Mouse (Mus musculus) monocyte, adult 2 months (primary cell): Measurements from ENCODE around the gene Mybpc1.
"Not testable (repeated sequence)": the region's sequence is repeated elsewhere in the genome, so short reads cannot be mapped to it uniquely, and the experiment has no call there.

Experiments
- DNase-seq, 2 experiments: peaks; one replicate each; pipeline ENCODE4 v3.0.0; 2022; ENCODE audit warnings: low spot score in 2 of 2, low read depth in 1 of 2

Gene Mybpc1

DNA sequence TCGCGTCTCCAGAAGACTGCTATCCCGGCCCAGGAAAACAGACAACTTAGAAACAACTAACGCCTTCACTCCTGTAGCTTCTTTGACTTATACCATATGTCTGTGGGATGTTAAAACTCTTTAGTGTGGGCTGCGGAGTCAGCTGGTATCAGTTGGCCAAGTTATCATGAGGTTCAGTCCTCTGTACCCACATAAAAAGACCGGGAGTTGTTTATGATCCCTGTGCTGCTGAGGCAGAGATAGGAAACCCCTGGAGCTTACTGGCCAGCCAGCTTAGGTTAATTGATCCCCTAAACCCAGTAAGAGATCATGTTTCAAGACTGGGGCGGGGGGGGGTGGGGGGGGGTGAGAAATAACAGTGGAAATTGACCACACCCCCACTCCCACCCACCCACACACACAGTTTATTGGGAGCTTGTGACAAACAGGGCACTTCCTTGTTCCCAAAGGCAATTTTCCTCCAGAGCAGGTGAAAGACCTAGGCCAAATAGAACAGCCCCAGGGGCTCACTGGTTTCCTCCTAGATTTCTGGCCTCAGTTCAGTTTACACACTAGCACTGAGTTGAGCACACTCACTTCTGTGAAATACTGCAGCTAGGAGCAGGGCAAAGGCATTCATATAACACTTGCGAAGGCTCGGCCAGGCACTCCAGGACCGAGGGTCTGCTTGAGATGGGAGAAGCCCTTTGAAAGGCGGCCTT is 107.9 kb downstream of the Mybpc1 start:
- DNase-seq: no peak

DNA sequence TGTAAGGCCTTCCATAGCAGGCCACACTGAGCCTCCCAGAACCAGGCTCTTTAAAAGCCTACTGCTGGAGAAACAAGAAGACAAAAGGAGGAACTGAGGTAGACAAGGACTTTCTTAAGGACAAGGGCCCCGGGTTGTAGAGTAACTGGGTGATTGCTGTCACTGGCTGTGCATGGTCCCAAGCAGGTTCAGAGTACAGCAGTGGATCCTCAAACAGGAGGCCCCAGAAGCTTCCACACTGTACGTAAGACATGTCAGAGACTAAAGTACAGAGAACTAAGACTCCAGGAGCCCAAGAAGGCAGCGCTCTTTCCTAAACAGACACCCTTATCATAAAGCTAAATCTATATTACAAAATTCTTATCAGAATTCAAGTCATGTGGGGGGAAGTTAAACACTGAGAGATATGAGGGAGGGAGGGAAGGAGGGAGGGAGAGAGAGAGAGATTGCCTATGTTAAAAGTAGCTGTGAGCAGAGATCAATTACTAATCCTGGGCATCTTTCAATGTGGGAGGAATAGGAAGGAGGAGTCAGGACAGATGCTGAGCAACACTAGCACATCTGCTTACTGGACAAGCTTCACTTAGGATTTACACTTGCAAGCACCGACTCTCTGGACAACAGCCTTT is 109.9 kb downstream of the Mybpc1 start:
- DNase-seq: no peak

DNA sequence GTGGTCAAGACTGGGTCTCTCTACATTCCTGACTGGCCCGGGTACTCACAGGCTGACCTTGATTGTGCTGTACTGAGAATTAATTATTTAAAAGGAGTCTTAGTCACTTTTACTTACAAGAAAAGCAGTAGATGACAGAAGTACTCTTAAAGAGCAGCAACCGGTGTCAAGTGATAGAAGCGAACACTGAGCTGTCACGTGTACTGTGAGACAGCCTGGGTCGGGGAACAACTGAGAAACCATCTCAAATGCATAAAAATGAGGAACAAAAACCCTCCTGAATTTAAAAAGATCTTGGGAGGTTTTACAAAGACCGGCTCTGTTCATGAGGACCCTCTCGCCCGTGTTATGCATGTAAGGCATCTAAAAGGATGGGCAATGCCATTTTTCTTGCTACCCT is 112.3 kb downstream of the Mybpc1 start:
- DNase-seq: no peak

DNA sequence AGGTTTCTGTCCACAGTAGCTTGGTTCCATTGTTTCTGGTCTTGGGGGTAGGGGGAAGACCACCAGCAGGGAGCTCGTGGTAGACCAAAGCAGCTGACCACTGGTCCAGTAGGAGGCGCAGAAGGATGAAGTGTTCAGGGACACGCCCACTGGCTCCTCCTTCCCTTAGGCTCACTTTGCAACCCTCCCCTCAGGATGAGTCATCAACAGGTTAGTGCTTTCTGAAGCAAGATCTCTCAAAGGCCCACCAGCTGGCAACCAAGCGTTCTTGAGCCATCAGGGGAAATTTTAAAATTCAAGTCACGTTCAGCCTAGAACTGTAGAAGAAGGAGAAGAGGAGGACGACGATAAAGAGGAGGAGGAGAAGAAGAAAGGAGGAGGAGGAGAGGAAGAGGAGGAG is 113.3 kb downstream of the Mybpc1 start:
- no peak for DNase-seq

DNA sequence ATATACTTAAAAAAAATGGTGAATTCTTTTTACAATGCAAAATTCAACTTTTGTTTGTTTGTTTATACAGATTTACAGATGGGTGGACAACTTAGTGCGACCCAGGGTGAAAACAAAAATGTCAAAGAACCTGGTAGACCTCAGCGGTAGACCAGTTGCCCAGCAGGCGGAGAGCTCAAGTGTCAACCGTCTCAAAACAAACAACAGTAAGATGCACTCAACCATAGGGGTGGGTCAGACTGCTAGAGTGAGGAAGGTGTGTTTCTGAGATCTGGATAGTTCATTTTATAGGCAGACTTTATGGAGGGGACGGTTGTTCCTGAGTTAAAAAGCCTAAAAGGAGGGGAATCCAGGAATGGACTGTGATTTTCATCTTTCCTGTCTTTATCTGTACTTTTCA is 116.3 kb downstream of the Mybpc1 start:
- DNase-seq: no peak

DNA sequence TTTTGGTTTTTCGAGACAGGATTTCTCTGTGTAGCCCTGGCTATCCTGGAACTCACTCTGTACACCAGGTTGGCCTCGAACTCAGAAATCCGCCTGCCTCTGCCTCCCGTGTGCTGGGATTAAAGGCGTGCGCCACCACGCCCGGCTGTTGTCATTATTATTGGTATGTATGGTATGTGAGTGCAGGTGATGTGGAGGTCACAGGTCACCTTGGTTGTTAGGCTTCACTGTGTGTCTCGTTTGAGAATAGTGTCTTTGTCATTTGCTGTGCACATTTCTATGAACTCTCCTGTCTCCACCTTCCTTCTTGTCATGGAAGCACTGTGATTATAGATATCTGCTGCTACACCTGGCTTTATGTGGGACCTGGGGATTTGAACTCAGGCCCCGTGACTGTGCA is 122.1 kb downstream of the Mybpc1 start:
- not testable (repeated sequence) for DNase-seq
